Mouse (Mus musculus) liver, postnatal 0 days (tissue): ENCODE data around the gene Ccdc124. TPM values are rescaled to one million over a fixed set of nuclear protein-coding genes. Genes with fewer than 3 reads are reported as not detected.
"Not testable (repeated sequence)": the region's sequence is repeated elsewhere in the genome, so short reads cannot be mapped to it uniquely, and the experiment has no call there.

Experiments used
- ATAC-seq: fragments of 200-750 bp; cut with Nextera tagmentation; 2 replicates; pipeline ENCODE4 v1.8.0; 2017; ENCODE audit warnings: mild to moderate bottlenecking, moderate library complexity
- DNase-seq: peaks from one replicate; pipeline ENCODE4 v3.0.0-alpha.2; 2016
- H3K27ac ChIP-seq: fragments of 300-500 bp; sonication (generic); 2 replicates; pipeline ENCODE4 v1.5.1; 2014; ENCODE audit warnings: antibody characterized with exemption, moderate library complexity, mild to moderate bottlenecking, low read depth
- H3K27me3 ChIP-seq: fragments of 300-500 bp; sonication (generic); 2 replicates; pipeline ENCODE4 v1.6.1; 2014; ENCODE audit warnings: low read length, control low read depth, mixed read lengths; ENCODE audit not compliant: insufficient read depth
- H3K36me3 ChIP-seq: fragments of 300-500 bp; sonication (generic); replicated peaks from 2 replicates; pipeline ENCODE4 v1.6.1; 2014; ENCODE audit warnings: mild to moderate bottlenecking, control low read depth, low read length, moderate library complexity, mixed read lengths; ENCODE audit not compliant: insufficient read depth
- H3K4me1 ChIP-seq: fragments of 300-500 bp; sonication (generic); 2 replicates; pipeline ENCODE4 v1.6.1; 2014; ENCODE audit warnings: antibody characterized with exemption, mild to moderate bottlenecking, control low read depth; ENCODE audit not compliant: insufficient read depth
- H3K4me2 ChIP-seq: fragments of 300-500 bp; sonication (generic); 2 replicates; pipeline ENCODE4 v1.6.1; 2014; ENCODE audit warnings: low read depth, mild to moderate bottlenecking, low read length, moderate library complexity, mixed read lengths
- H3K4me3 ChIP-seq: fragments of 300-500 bp; sonication (generic); 2 replicates; pipeline ENCODE4 v1.5.1; 2014; ENCODE audit warnings: low read depth, low read length
- H3K9ac ChIP-seq: fragments of 300-500 bp; sonication (generic); replicated peaks from 2 replicates; pipeline ENCODE4 v1.6.1; 2014; ENCODE audit warnings: mild to moderate bottlenecking, moderate library complexity
- H3K9me3 ChIP-seq: fragments of 300-500 bp; sonication (generic); 2 replicates; pipeline ENCODE4 v1.6.1; 2016; ENCODE audit warnings: mild to moderate bottlenecking, control low read depth, low read length, mixed read lengths
- CTCF ChIP-seq: sonication (generic); IDR thresholded peaks from 2 replicates; pipeline ENCODE4 v1.5.1; 2016; ENCODE audit warnings: antibody characterized with exemption, low read depth
- EP300 ChIP-seq: IDR thresholded peaks from 2 replicates; pipeline ENCODE4 v1.6.1; 2016; ENCODE audit warnings: antibody characterized with exemption, low read depth, mild to moderate bottlenecking
- WGBS: fragments of 180-500 bp; shearing (Covaris S2); extraction: QIAGEN DNeasy Blood & Tissue Kit; methylation state at CpG from one replicate; pipeline ENCODE4 v1.1.7; 2014; ENCODE audit not compliant: insufficient replicate concordance; 5-methylcytosine and 5-hydroxymethylcytosine counted together
- polyA plus RNA-seq: library from polyadenylated mRNA; unstranded; fragments of >200 nt; fragmentation: Nextera tagmentation; extraction: Ambion mirVana; gene quantifications from 2 replicates; pipeline ENCODE4 v1.2.1, GENCODE M21; 2015

Ccdc124 gene
- polyA plus RNA-seq, 1 experiment from 2014 or later, result 37.9 TPM

DNA sequence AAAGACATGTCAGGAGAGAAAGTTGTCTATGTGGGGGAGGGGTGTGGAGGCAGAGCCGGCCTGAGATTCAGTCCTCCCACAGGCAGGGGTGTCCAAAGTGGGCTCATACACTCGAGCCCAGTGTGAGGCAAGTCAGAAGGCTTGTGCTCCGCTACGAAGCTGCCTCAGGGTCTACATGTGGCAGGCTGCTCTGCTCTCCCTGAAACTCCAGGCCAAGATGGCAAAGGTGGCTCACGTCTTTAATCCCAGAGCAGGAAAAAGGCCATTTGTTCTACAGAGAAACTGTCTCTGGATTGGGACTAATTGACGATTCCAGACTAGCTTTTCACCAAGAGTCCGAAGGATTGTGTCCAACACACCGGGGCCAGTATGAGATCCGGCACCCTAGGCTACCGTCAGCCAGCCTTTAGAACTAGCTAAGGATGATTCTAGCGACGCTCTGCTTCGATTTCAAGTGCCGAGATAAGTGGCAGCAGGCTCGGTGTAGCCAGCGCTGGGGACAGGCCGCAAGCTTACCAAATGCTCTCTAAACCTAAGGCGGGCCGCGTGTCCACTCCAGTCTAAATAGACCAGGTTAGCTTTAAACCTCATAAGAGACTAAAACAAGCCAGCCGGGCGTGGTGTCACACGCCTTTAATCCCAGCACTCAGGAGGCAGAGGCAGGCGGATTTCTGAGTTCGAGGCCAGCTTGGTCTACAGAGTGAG is 22.7 kb upstream of the Ccdc124 start:
- Histone ChIP-seq H3K4me2 (peak overlapping the region; percentile 90), H3K9ac (peak overlapping the region; percentile 80), H3K4me1 (peaks cover 27% of the 10 kb centered on the region), H3K36me3 (peaks cover 20% of the 10 kb centered on the region), H3K27ac (peak overlapping the region; percentile 71), H3K27me3 (peaks cover 20% of the 10 kb centered on the region), H3K9me3 (no peaks in the 10 kb centered on the region), H3K4me3 (peak overlapping the region; percentile 70)
- DNase-seq, result no peak
- WGBS, result 6% methylated on average over 25 of the region's 25 CpGs
- TF ChIP-seq CTCF, result no peak
- no peak for TF ChIP-seq EP300
- ATAC-seq, result no peak

- H3K4me3 ChIP-seq, result peak overlapping the region; percentile 70
- H3K27me3 ChIP-seq, result peaks cover 27% of the 10 kb centered on the region
- not testable (repeated sequence) for ATAC-seq, H3K9me3 ChIP-seq, H3K27ac ChIP-seq
- peaks cover 30% of the 10 kb centered on the region for H3K4me1 ChIP-seq
- peak; percentile 14 for DNase-seq
- WGBS, result 78% methylated on average over 24 of the region's 24 CpGs
- H3K9ac ChIP-seq, result peak overlapping the region; percentile 80
- peak overlapping the region; percentile 90 for H3K4me2 ChIP-seq
- H3K36me3 ChIP-seq, result peaks cover 20% of the 10 kb centered on the region
Observed at GRCm38 (mm10) chr8:70895571-70896259, 22.0 kb upstream of the Ccdc124 start.

- Histone ChIP-seq H3K27me3 (peaks cover 34% of the 10 kb centered on the region), H3K9ac (no peak overlapping the region), H3K4me2 (no peak overlapping the region), H3K9me3 (no peaks in the 10 kb centered on the region), H3K36me3 (peaks cover 20% of the 10 kb centered on the region), H3K27ac (no peak overlapping the region), H3K4me1 (peaks cover 30% of the 10 kb centered on the region), H3K4me3 (no peak overlapping the region)
- DNase-seq (no peak), ATAC-seq (no peak)
- TF ChIP-seq EP300 (no peak), CTCF (no peak)
- WGBS, result 92% methylated on average over 8 of the region's 8 CpGs
Observed at GRCm38 (mm10) chr8:70894771-70895545, 21.2 kb upstream of the Ccdc124 start.

DNA sequence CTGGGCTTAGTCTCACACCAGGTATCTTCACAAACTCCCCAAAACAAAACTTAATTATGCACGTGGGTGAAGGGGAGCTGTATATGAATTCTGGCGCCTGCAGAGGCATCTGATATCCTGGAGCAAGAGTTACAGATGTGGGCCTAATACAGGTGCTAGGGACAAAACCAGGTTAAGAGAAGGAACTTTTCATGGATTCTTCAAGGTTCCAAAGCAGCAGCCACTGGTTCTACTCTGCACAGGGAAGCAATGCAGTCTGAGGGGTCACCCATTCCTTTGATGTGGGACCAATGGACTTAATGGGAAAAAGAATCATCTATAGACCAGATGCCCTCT is 20.6 kb upstream of the Ccdc124 start:
- no peaks in the 10 kb centered on the region for H3K9me3 ChIP-seq
- H3K36me3 ChIP-seq, result peaks cover 20% of the 10 kb centered on the region
- no peak for DNase-seq
- TF ChIP-seq EP300 (no peak), CTCF (no peak)
- no peak overlapping the region for H3K4me2 ChIP-seq
- H3K4me3 ChIP-seq, result no peak overlapping the region
- H3K4me1 ChIP-seq, result peaks cover 30% of the 10 kb centered on the region
- H3K27me3 ChIP-seq, result peaks cover 34% of the 10 kb centered on the region
- ATAC-seq, result no peak
- H3K9ac ChIP-seq, result no peak overlapping the region
- H3K27ac ChIP-seq, result no peak overlapping the region
- 76% methylated on average over 2 of the region's 2 CpGs for WGBS

GRCm38 (mm10) chr8:70893656-70894384 is 20.1 kb upstream of the Ccdc124 start:
- H3K4me1 ChIP-seq, result peaks cover 28% of the 10 kb centered on the region

More at GRCm38 (mm10) chr8:70893656-70894384, 20.1 kb upstream of the Ccdc124 start:
- H3K27me3 ChIP-seq, result peaks cover 37% of the 10 kb centered on the region
- no peak overlapping the region for H3K4me2 ChIP-seq
- no peaks in the 10 kb centered on the region for H3K9me3 ChIP-seq
- DNase-seq (peak; percentile 87), ATAC-seq (no peak)
- no peak overlapping the region for H3K4me3 ChIP-seq
- no peak overlapping the region for H3K9ac ChIP-seq
- TF ChIP-seq CTCF, result peak; percentile 81
- no peak for TF ChIP-seq EP300
- peaks cover 20% of the 10 kb centered on the region for H3K36me3 ChIP-seq
- H3K27ac ChIP-seq, result no peak overlapping the region
- 38% methylated on average over 12 of the region's 12 CpGs for WGBS
